Mouse (Mus musculus) urinary bladder, postnatal 36 days (tissue): ENCODE results near the gene Olfr739.

ENCODE experiments used
- DNase-seq, 2 experiments: peaks; one replicate each; pipeline ENCODE4 v3.0.0; 2022; ENCODE audit warnings: low spot score in 2 of 2, mixed read lengths in 1 of 2

The Olfr739 gene

GRCm38 (mm10) chr14:50418326-50418725 lies at the start of gene Olfr739:
Gene Olfr739 (plus strand): TSS chr14:50418626.
- no peak for DNase-seq

DNA sequence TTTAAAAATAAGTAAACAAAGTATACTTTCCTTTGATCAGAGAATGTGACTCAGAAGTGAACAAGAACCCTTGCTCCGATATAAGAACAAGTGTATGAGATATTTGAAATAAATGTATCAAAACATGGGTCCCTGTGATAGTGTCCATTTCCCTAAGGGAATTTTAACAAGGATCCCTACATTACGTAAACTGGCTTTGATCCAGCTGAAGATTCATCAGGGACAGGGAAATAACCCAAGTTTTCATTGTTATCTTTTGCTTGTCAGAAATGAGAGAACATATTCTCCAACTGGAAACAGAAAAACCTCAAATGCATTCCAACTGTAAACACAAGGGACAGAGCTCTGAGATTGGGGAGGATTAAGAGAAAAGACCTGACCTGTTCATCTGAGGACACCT lies 37.6 kb upstream of the Olfr739 start, which contains the start of gene Olfr736:
Gene Olfr736, plus strand, starts transcription at position 301 of the 400 bp plus-strand sequence.
- no peak for DNase-seq

DNA sequence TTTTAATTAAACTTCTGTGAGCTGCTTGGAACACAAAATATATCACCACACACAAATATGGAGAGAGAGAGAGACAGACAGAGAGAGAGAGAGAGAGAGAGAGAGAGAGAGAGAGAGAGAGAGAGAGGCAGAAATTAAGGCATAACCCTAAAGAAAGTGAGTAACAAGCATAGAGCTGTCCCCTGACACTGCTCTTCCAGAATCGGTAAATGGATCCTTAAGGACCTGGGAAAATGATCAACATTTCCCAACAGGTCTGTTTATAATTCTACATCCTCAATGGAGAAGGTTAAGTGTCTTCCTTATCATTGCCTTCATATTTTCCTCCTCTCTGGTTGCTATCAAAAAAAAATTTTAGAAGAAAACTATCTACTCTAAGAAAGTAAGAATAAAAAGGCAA lies 11.2 kb upstream of the Olfr739 start, which contains the start of gene Olfr738:
Gene Olfr738, plus strand, starts transcription at position 301 of the 400 bp plus-strand sequence.
- DNase-seq: no peak

DNA sequence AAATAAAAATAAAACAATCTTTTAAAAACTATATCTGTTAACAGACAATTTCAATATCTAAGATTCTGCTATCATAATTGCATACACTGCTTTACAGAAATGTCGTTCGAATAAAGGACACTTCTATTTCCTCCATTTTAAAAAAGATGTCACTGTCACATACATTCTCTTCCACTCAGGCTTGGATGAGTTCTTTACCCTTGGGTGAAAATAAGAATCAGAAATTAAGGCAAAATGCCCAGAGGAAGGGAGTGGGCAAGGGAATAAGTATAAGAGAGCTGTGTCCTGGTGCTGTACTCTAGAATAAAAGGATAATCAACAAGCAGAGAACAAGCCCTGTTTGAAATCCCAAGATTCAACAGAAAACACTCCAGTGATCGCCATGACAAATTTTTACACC lies 26.8 kb downstream of the Olfr739 start, which contains the start of gene Olfr740:
Gene Olfr740, plus strand, starts transcription at position 301 of the 400 bp plus-strand sequence.
- DNase-seq: no peak

DNA sequence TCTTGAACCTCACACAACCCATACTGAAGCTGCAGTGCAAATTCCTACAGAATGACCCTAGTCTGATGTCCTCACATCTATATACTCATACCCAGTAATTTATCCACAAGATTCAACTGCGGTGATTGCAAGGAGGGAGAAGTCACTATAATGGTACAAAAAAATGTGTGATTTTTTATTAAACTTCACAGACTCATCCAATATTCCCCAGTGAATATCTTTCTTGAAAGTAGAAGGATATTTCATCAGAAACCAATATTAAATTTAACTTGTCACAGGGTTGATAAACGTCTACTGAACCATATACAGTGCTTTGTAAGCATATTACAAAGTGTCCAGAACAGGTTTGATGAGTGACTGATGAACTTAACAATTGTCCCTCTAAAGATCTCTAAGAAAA lies 54.0 kb downstream of the Olfr739 start, which contains the start of gene Olfr741:
Gene Olfr741, plus strand, starts transcription at position 301 of the 400 bp plus-strand sequence.
- no peak for DNase-seq
